Mouse (Mus musculus): ENCODE data around the gene Edem3. TPM values are rescaled to one million over a fixed set of nuclear protein-coding genes. Genes with fewer than 3 reads are reported as not detected.
"Not testable (repeated sequence)": the region's sequence is repeated elsewhere in the genome, so short reads cannot be mapped to it uniquely, and the experiment has no call there.

Edem3 gene
- polyA plus RNA-seq, 2 experiments: 18.6 to 27.0 TPM

DNA sequence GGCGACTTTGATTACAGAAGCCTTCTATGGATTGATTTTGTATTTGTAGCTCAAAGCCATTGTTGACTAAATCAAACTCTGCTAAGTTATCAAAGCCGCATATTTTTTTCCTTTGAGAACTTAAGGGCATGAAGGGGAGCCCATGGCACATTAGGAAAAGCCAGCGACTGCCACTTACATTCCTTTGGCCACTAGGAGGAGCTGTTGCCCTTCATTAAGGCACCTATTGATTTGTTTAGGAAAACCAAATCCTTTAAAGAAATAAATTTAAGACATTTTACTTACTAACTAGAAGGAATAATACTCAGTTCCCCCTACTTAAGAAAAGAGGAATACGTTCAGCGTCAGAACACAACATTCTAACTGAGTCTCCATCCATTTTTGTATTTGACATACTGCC is 65.3 kb downstream of the Edem3 start:
- WGBS: 24% methylated on average over 5 of the region's 5 CpGs
- peak; percentile 88 for DNase-seq (ENCODE audit: low spot score)
- no peak overlapping the region for H3K4me3 ChIP-seq (replicated peaks; ENCODE audit: low read length)
- H3K27ac ChIP-seq (replicated peaks; ENCODE audit: low read depth, low read length): no peak overlapping the region
- peaks cover 18% of the 10 kb centered on the region for H3K36me3 ChIP-seq (ENCODE audit: control insufficient read depth, insufficient read depth, low read length)
- no peak overlapping the region for H3K4me2 ChIP-seq (replicated peaks; ENCODE audit: low read depth, low read length, severe bottlenecking)
- no peaks in the 10 kb centered on the region for H3K9me3 ChIP-seq (ENCODE audit: control insufficient read depth, low read length)
- TF ChIP-seq POLR2A (IDR thresholded peaks at IDR 0.05; ENCODE audit: borderline replicate concordance, extremely low read depth, insufficient read depth, insufficient read length): no peak
- no peaks in the 10 kb centered on the region for H3K4me1 ChIP-seq (ENCODE audit: control insufficient read depth, insufficient read depth, low read length)
- ATAC-seq (ENCODE audit: low FRiP score, low read depth): no peak
- no peaks in the 10 kb centered on the region for H3K27me3 ChIP-seq (ENCODE audit: control insufficient read depth, insufficient read depth, low read length)
- H3K9ac ChIP-seq (ENCODE audit: low read depth, low read length, severe bottlenecking): no peak overlapping the region

DNA sequence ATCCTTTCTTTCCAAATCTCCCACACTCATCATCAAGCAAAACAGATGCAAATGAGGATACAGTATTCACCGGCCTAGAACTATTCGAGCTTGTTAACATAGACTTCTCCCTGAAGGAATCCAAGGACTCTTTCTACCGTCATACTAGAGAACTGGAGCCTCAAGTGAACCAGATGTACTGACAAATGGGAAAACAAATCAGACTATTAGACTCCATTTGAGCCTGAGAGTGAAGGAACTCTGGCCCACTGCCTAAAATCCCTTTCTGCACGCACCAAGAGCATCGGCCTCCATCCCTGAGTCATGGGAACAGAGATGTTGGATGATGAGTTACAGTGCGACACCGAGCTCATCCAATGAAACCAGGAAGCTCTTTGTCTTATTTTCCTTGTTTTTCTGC is 69.9 kb downstream of the Edem3 start:
- H3K27ac ChIP-seq (replicated peaks; ENCODE audit: low read depth, low read length): no peak overlapping the region
- H3K4me2 ChIP-seq (replicated peaks; ENCODE audit: low read depth, low read length, severe bottlenecking): no peak overlapping the region
- H3K4me1 ChIP-seq (ENCODE audit: control insufficient read depth, insufficient read depth, low read length): no peaks in the 10 kb centered on the region
- no peak for ATAC-seq (ENCODE audit: low FRiP score, low read depth)
- H3K9me3 ChIP-seq (ENCODE audit: control insufficient read depth, low read length): no peaks in the 10 kb centered on the region
- no peaks in the 10 kb centered on the region for H3K27me3 ChIP-seq (ENCODE audit: control insufficient read depth, insufficient read depth, low read length)
- no peaks in the 10 kb centered on the region for H3K36me3 ChIP-seq (ENCODE audit: control insufficient read depth, insufficient read depth, low read length)
- peak; percentile 59 for DNase-seq (ENCODE audit: low spot score)
- no peak for TF ChIP-seq POLR2A (IDR thresholded peaks at IDR 0.05; ENCODE audit: borderline replicate concordance, extremely low read depth, insufficient read depth, insufficient read length)
- no peak overlapping the region for H3K4me3 ChIP-seq (replicated peaks; ENCODE audit: low read length)
- WGBS: 83% methylated on average over 7 of the region's 7 CpGs
- no peak overlapping the region for H3K9ac ChIP-seq (ENCODE audit: low read depth, low read length, severe bottlenecking)

DNA sequence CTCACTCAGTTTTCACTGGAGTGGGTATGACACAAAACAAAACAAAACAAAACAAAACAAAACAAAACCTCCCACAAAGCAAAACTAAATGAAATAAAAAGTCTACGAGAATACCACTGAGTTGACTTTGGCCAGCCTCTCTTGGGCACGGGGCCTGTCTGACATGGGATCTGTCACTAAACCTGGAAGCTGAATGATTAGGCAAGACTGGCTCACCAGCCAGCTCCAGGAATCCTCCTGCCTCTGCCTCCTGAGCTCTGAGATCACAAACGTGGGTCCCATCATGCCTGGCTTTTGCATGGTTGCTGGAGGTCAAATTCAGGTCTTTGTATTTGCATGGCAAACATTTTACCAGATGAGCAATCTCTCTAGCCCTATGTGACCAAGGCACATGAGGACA is 76.6 kb downstream of the Edem3 start:
- Histone ChIP-seq H3K4me1 (ENCODE audit: control insufficient read depth, insufficient read depth, low read length) (no peaks in the 10 kb centered on the region), H3K27me3 (ENCODE audit: control insufficient read depth, insufficient read depth, low read length) (no peaks in the 10 kb centered on the region), H3K27ac (replicated peaks; ENCODE audit: low read depth, low read length) (no peak overlapping the region), H3K9ac (ENCODE audit: low read depth, low read length, severe bottlenecking) (no peak overlapping the region), H3K9me3 (ENCODE audit: control insufficient read depth, low read length) (no peaks in the 10 kb centered on the region), H3K4me3 (replicated peaks; ENCODE audit: low read length) (no peak overlapping the region), H3K36me3 (ENCODE audit: control insufficient read depth, insufficient read depth, low read length) (no peaks in the 10 kb centered on the region), H3K4me2 (replicated peaks; ENCODE audit: low read depth, low read length, severe bottlenecking) (no peak overlapping the region)
- WGBS: 88% methylated on average over 3 of the region's 3 CpGs
- DNase-seq (ENCODE audit: low spot score) (no peak), ATAC-seq (ENCODE audit: low FRiP score, low read depth) (no peak)
- no peak for TF ChIP-seq POLR2A (IDR thresholded peaks at IDR 0.05; ENCODE audit: borderline replicate concordance, extremely low read depth, insufficient read depth, insufficient read length)

DNA sequence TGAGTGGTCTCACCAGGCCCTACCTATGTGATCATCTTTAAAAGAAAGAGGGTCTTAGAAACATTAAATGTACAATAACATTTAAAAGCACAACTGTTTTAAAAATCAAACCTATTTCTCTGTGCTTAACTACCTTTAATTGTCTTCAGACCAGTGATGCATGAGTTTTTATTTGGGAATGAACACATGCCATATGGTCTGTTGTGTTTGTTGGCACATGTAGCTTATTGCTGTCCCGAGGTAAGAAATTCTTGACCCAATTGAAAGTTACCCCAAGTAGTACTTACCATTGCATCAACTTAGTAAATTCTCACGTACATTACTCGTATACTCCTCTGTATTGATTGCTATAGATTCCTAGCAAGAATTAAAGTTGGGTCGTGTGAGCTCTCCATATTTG is 80.1 kb downstream of the Edem3 start:
- Histone ChIP-seq H3K36me3 (ENCODE audit: control insufficient read depth, insufficient read depth, low read length) (no peaks in the 10 kb centered on the region), H3K4me3 (replicated peaks; ENCODE audit: low read length) (no peak overlapping the region), H3K27ac (replicated peaks; ENCODE audit: low read depth, low read length) (no peak overlapping the region), H3K9me3 (ENCODE audit: control insufficient read depth, low read length) (no peaks in the 10 kb centered on the region), H3K9ac (ENCODE audit: low read depth, low read length, severe bottlenecking) (no peak overlapping the region), H3K27me3 (ENCODE audit: control insufficient read depth, insufficient read depth, low read length) (no peaks in the 10 kb centered on the region), H3K4me1 (ENCODE audit: control insufficient read depth, insufficient read depth, low read length) (no peaks in the 10 kb centered on the region), H3K4me2 (replicated peaks; ENCODE audit: low read depth, low read length, severe bottlenecking) (no peak overlapping the region)
- no peak for ATAC-seq (ENCODE audit: low FRiP score, low read depth)
- WGBS: 86% methylated on average over 4 of the region's 4 CpGs
- DNase-seq (ENCODE audit: low spot score): no peak
- no peak for TF ChIP-seq POLR2A (IDR thresholded peaks at IDR 0.05; ENCODE audit: borderline replicate concordance, extremely low read depth, insufficient read depth, insufficient read length)

DNA sequence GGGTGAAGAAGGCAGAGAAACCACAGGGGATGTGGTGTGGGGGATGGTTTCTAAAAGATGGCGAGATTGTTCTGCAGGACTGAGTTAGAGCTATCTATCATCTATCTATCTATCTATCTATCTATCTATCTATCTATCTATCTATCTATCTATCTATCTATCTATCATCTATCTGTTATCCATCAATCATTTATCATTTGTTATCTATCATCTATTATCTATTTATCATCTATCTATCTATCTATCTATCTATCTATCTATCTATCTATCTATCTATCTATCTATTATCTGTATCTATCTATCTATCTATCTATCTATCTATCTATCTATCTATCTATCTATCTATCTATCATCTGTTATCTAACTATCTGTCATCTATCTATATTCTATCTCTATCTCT is 85.2 kb downstream of the Edem3 start:
- not testable (repeated sequence) for H3K9ac ChIP-seq (ENCODE audit: low read depth, low read length, severe bottlenecking)

DNA sequence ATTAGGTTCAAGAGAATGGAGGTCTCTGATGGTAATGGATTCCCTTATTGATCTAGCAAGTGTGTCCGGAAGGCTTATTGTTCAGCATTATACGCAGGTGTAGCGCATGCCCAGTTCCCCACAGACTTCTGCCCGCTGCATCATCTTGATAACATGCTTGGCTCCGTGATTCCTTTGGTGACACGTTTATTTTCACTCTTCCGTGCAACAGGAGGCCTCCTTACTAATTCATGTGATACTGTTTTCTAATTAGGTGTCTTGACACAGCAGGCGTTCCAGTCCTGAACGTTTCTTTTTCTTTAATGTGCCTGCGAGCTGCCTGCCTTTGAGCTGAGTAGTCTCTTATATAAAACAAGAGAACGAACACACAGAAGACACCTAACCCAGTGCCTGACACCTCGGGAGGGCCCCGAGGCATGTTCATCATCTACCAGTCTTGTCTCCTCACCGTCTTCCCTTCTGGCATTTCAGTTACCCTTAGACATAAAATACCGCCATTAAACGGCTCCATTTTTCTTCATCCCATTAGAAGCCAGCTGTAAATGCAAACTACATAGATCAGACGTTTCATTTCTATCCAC is 90.2 kb downstream of the Edem3 start:
- Histone ChIP-seq H3K36me3 (ENCODE audit: control insufficient read depth, insufficient read depth, low read length) (no peaks in the 10 kb centered on the region), H3K27me3 (ENCODE audit: control insufficient read depth, insufficient read depth, low read length) (no peaks in the 10 kb centered on the region), H3K9me3 (ENCODE audit: control insufficient read depth, low read length) (no peaks in the 10 kb centered on the region), H3K4me2 (replicated peaks; ENCODE audit: low read depth, low read length, severe bottlenecking) (no peak overlapping the region), H3K4me1 (ENCODE audit: control insufficient read depth, insufficient read depth, low read length) (0 out of 2 replicates have a peak, but pooled peaks cover 2% of the 10 kb centered on the region), H3K27ac (replicated peaks; ENCODE audit: low read depth, low read length) (no peak overlapping the region), H3K9ac (ENCODE audit: low read depth, low read length, severe bottlenecking) (no peak overlapping the region), H3K4me3 (replicated peaks; ENCODE audit: low read length) (no peak overlapping the region)
- ATAC-seq (ENCODE audit: low FRiP score, low read depth) (no peak), DNase-seq (ENCODE audit: low spot score) (no peak)
- WGBS: 65% methylated on average over 17 of the region's 17 CpGs
- no peak for TF ChIP-seq POLR2A (IDR thresholded peaks at IDR 0.05; ENCODE audit: borderline replicate concordance, extremely low read depth, insufficient read depth, insufficient read length)

More for the DNA sequence above, 85.2 kb downstream of the Edem3 start:
- DNase-seq (ENCODE audit: low spot score); H3K36me3 ChIP-seq (ENCODE audit: control insufficient read depth, insufficient read depth, low read length); H3K9me3 ChIP-seq (ENCODE audit: control insufficient read depth, low read length); ATAC-seq (ENCODE audit: low FRiP score, low read depth); H3K4me2 ChIP-seq (replicated peaks; ENCODE audit: low read depth, low read length, severe bottlenecking); H3K27me3 ChIP-seq (ENCODE audit: control insufficient read depth, insufficient read depth, low read length); H3K4me1 ChIP-seq (ENCODE audit: control insufficient read depth, insufficient read depth, low read length); H3K27ac ChIP-seq (replicated peaks; ENCODE audit: low read depth, low read length); H3K4me3 ChIP-seq (replicated peaks; ENCODE audit: low read length): not testable (repeated sequence)
- WGBS: 93% methylated on average over 1 of the region's 1 CpGs
